15 mouse cellular contexts compared by ENCODE assay signal in the genomic region with DNA sequence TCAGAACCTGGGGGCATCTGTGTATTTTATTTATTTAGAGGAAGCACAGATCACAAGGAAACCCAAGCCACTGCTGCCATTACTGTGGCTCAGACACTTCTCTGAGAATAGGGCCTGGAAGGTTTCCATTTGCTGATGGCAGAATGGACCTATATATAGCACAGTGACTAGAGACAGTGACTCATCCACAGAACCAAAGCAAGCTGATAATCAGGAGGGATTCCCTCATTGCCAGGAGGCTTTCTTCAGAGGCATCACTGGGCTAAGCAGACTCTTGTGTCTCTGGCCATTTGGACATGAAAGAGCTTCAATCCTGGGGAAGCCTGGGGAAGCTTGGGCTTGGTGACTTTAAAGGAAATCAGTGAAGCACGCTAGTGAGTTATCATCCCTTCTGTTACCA.
DNase-seq lines count a peak whose midpoint lies in the region; ATAC-seq and TF ChIP-seq lines count a peak whose summit lies in the region.
"Had no signal": no experiment of that assay in that cellular context is flagged by ENCODE, and none has a peak within 500 bp of the region (broad histone marks: within the 10 kb centered on the region; RNA-seq: fewer than 3 reads in every experiment).

No protein-coding gene starts in this region.

- CTCF ChIA-PET in Patski (lab: Charles Lee) = no interaction called here

- 16% methylated on average over 1 of the region's 1 CpGs for WGBS in heart, embryonic 12.5 days
- WGBS in thymus, adult 2 months = 67% methylated on average over 1 of the region's 1 CpGs
- 67% methylated on average over 1 of the region's 1 CpGs for WGBS in neural tube, embryonic 15.5 days

- intact Hi-C loops in left cerebral cortex, postnatal 25 days (cut with DNase I) = no loop called here

- no peak overlapping the region for H3K4me3 ChIP-seq in heart, embryonic 12.5 days
- H3K4me3 ChIP-seq in thymus, adult 2 months (ENCODE audit: control insufficient read depth, insufficient read depth, low read length) = no peak overlapping the region
- no peak overlapping the region for H3K4me3 ChIP-seq in neural tube, embryonic 15.5 days (replicated peaks)
- H3K4me3 ChIP-seq: embryonic facial prominence, embryonic 15.5 days; limb, embryonic 13.5 days; myocyte had no signal

- H3K27me3 ChIP-seq in heart, embryonic 12.5 days (replicated peaks) = no peaks in the 10 kb centered on the region
- H3K27me3 ChIP-seq in Patski = no peaks in the 10 kb centered on the region
- H3K27me3 ChIP-seq in thymus, adult 2 months (ENCODE audit: control insufficient read depth, insufficient read depth, low read length) = no peaks in the 10 kb centered on the region
- H3K27me3 ChIP-seq in neural tube, embryonic 15.5 days (replicated peaks) = no peaks in the 10 kb centered on the region
- H3K27me3 ChIP-seq: embryonic facial prominence, embryonic 15.5 days; limb, embryonic 13.5 days had no signal

- no peak for TF ChIP-seq POLR2A in thymus, adult 2 months (IDR thresholded peaks at IDR 0.05; ENCODE audit: control insufficient read depth, extremely low read depth, insufficient read depth, low read length, poor library complexity)

- no peaks in the 10 kb centered on the region for H3K36me3 ChIP-seq in heart, embryonic 12.5 days
- no peaks in the 10 kb centered on the region for H3K36me3 ChIP-seq in thymus, adult 2 months (ENCODE audit: control insufficient read depth, insufficient read depth, low read length)
- H3K36me3 ChIP-seq in neural tube, embryonic 15.5 days = no peaks in the 10 kb centered on the region
- H3K36me3 ChIP-seq: embryonic facial prominence, embryonic 15.5 days; limb, embryonic 13.5 days had no signal

- POLR2A ChIA-PET in Patski (lab: Charles Lee) = no interaction called here

- H3K9ac ChIP-seq in heart, embryonic 12.5 days = no peak overlapping the region
- H3K9ac ChIP-seq in neural tube, embryonic 15.5 days (replicated peaks) = no peak overlapping the region
- H3K9ac ChIP-seq: embryonic facial prominence, embryonic 15.5 days; limb, embryonic 13.5 days had no signal

- H3K9me3 ChIP-seq in heart, embryonic 12.5 days (replicated peaks) = no peaks in the 10 kb centered on the region
- no peaks in the 10 kb centered on the region for H3K9me3 ChIP-seq in neural tube, embryonic 15.5 days (replicated peaks)
- H3K9me3 ChIP-seq: embryonic facial prominence, embryonic 15.5 days; limb, embryonic 13.5 days had no signal

- H3K4me1 ChIP-seq in heart, embryonic 12.5 days (replicated peaks) = peaks cover 10% of the 10 kb centered on the region; the same call in 1 of the 2 replicates
- H3K4me1 ChIP-seq in thymus, adult 2 months (replicated peaks; ENCODE audit: control insufficient read depth, insufficient read depth, low read length) = no peaks in the 10 kb centered on the region
- peaks cover 10% of the 10 kb centered on the region for H3K4me1 ChIP-seq in neural tube, embryonic 15.5 days

- ATAC-seq in heart, embryonic 12.5 days (ENCODE audit: insufficient number of reproducible peaks, low FRiP score) = no peak
- ATAC-seq in Patski = peak; percentile 84
- no peak for ATAC-seq in neural tube, embryonic 15.5 days (ENCODE audit: low FRiP score)
- ATAC-seq: intestine, postnatal 0 days had no signal

- no peak overlapping the region for H3K4me2 ChIP-seq in heart, embryonic 12.5 days
- no peak overlapping the region for H3K4me2 ChIP-seq in neural tube, embryonic 15.5 days
- H3K4me2 ChIP-seq: embryonic facial prominence, embryonic 15.5 days; limb, embryonic 13.5 days had no signal

- no peak for TF ChIP-seq CTCF in Patski (IDR thresholded peaks at IDR 0.05)
- no peak for TF ChIP-seq CTCF in thymus, adult 2 months (IDR thresholded peaks at IDR 0.05; ENCODE audit: borderline replicate concordance, control insufficient read depth, extremely low read depth, insufficient read depth, low read length, poor library complexity)

- in situ Hi-C loops in Patski (cut with MboI; ENCODE audit: low pct_unique_long_range_greater_than_20kb) = no loop called here

- H3K27ac ChIP-seq in heart, embryonic 12.5 days (ENCODE audit: poor library complexity, severe bottlenecking) = no peak overlapping the region
- H3K27ac ChIP-seq in thymus, adult 2 months (ENCODE audit: control insufficient read depth, insufficient read depth, low read length) = no peak overlapping the region
- no peak overlapping the region for H3K27ac ChIP-seq in neural tube, embryonic 15.5 days (replicated peaks)
- H3K27ac ChIP-seq: embryonic facial prominence, embryonic 15.5 days; limb, embryonic 13.5 days had no signal

- peak; percentile 37 to 56 for DNase-seq in heart, adult 18-20 months
- DNase-seq in Patski (ENCODE audit: low read depth, low spot score) = no peak
- peak; percentile 64 to 74 for DNase-seq in cerebellum, postnatal 25 days
- peak; percentile 48 to 91 for DNase-seq in left cerebral cortex, postnatal 25 days (ENCODE audit: low spot score in 2 of 2)
- no peak for DNase-seq in thymus, adult 2 months
- no peak for DNase-seq in retina, postnatal 1 day
- DNase-seq: adrenal gland, adult 8-10 months; lung, postnatal 14 days; thymus, postnatal 25 days had no signal

Comparison
In these comparisons a context has a peak if more than half of its experiments do, and no peak if none do; other contexts are left out.
1. DNase-seq: peak in heart, adult 18-20 months (2 of 2), cerebellum, postnatal 25 days (2 of 2) and left cerebral cortex, postnatal 25 days (2 of 2); none in Patski (single experiment), thymus, adult 2 months (single experiment) and retina, postnatal 1 day (single experiment).